Mouse (Mus musculus) heart, embryonic 14.5 days (tissue): ENCODE results near the gene Gm11042. TPM values are rescaled to one million over a fixed set of nuclear protein-coding genes. Genes with fewer than 3 reads are reported as not detected.

Experiments used
- ATAC-seq: fragments of 200-750 bp; cut with Nextera tagmentation; 2 replicates; pipeline ENCODE4 v1.8.0; 2017; ENCODE audit warnings: low read depth, moderate TSS enrichment; ENCODE audit not compliant: insufficient number of reproducible peaks, insufficient read depth, low FRiP score
- H3K27ac ChIP-seq, 2 experiments: fragments of 200-500 bp in 1 of 2; fragments of 300-500 bp in 1 of 2; sonication (generic) in 1 of 2; replicated peaks in 1 of 2; 2 replicates each; pipeline ENCODE4 v1.5.1; 2012 to 2014; ENCODE audit warnings: low read depth in 2 of 2, low read length in 2 of 2, control low read depth in 1 of 2, mild to moderate bottlenecking in 1 of 2, mixed read lengths in 1 of 2; ENCODE audit not compliant: control insufficient read depth in 1 of 2, insufficient read depth in 1 of 2
- H3K27me3 ChIP-seq: fragments of 300-500 bp; sonication (generic); 2 replicates; pipeline ENCODE4 v1.6.1; 2014; ENCODE audit warnings: mild to moderate bottlenecking, low read length, control low read depth; ENCODE audit not compliant: control insufficient read depth, insufficient read depth
- H3K36me3 ChIP-seq: fragments of 300-500 bp; sonication (generic); 2 replicates; pipeline ENCODE4 v1.6.1; 2014; ENCODE audit warnings: mild to moderate bottlenecking, control low read depth, low read length, mixed read lengths; ENCODE audit not compliant: control insufficient read depth, insufficient read depth
- H3K4me1 ChIP-seq, 2 experiments: fragments of 200-500 bp in 1 of 2; fragments of 300-500 bp in 1 of 2; sonication (generic) in 1 of 2; 2 replicates each; pipeline ENCODE4 v1.6.1; 2012 to 2014; ENCODE audit warnings: low read length in 2 of 2, control low read depth in 1 of 2, mixed read lengths in 1 of 2; ENCODE audit not compliant: control insufficient read depth in 2 of 2, insufficient read depth in 2 of 2
- H3K4me2 ChIP-seq: fragments of 300-500 bp; sonication (generic); 2 replicates; pipeline ENCODE4 v1.6.1; 2014; ENCODE audit warnings: mild to moderate bottlenecking, low read length
- H3K4me3 ChIP-seq, 2 experiments: fragments of 200-500 bp in 1 of 2; fragments of 300-500 bp in 1 of 2; sonication (generic) in 1 of 2; 2 replicates each; pipeline ENCODE4 v1.5.1; 2012 to 2014; ENCODE audit warnings: low read length in 2 of 2, mild to moderate bottlenecking in 2 of 2, control low read depth in 1 of 2, low read depth in 1 of 2, moderate library complexity in 1 of 2; ENCODE audit not compliant: control insufficient read depth in 1 of 2, insufficient read depth in 1 of 2
- H3K9ac ChIP-seq: fragments of 300-500 bp; sonication (generic); 2 replicates; pipeline ENCODE4 v1.6.1; 2014; ENCODE audit warnings: mild to moderate bottlenecking, low read length
- H3K9me3 ChIP-seq: fragments of 300-500 bp; sonication (generic); 2 replicates; pipeline ENCODE4 v1.6.1; 2016; ENCODE audit warnings: low read length, control low read depth; ENCODE audit not compliant: control insufficient read depth
- WGBS: fragments of 180-500 bp; shearing (Covaris S2); extraction: QIAGEN DNeasy Blood & Tissue Kit; methylation state at CpG from one replicate; pipeline ENCODE4 v1.1.7; 2014; 5-methylcytosine and 5-hydroxymethylcytosine counted together
- polyA plus RNA-seq: library from polyadenylated mRNA; unstranded; fragments of >200 nt; fragmentation: Nextera tagmentation; extraction: Ambion mirVana; gene quantifications from 2 replicates; pipeline ENCODE4 v1.2.1, GENCODE M21; 2014

The Gm11042 gene
- polyA plus RNA-seq, 1 experiment from 2014 or later: not detected

DNA sequence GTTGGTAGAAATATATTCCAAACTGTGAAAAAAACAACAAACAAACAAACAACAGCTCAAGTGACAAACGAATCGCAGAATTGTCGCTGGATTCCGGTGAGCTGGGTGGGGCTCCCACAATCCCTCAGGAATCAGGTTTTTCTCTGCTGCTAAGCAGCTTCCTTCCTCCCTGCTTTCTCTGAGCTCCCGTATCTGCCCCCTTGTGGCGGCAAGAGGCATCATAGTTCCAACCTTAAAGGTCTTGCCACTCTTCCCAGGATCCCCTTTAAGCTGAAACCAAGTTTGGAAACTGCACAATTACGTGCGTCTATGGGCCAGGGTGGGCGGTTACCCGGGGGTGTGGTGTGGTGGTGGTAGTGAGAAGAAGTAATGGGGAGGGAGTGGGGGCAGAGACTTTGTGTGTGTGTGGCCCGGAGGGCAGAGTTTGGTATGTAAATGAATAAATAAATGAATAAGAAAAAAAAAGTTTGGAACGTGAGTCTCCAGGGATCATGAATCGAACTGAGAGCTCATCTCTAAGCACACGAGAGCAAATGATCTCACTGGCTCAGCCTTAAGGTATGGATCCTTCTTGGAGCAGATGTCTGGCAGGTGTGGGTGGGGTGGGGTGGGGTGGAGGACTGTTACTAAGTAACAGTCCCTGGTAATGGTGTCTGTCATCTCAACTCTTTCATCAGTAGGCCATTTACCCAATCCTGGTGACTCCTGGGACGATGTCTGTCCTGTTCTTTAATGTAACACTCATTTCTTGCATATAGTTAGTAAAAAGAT lies 980 bp upstream of the Gm11042 start:
- Histone ChIP-seq H3K27ac (peak overlapping the region; percentile 50 to 69; a peak in 2 of 4 replicates), H3K9ac (peak overlapping the region; percentile 73), H3K9me3 (no peaks in the 10 kb centered on the region), H3K27me3 (no peaks in the 10 kb centered on the region), H3K4me3 (peak overlapping the region; percentile 58 to 60), H3K36me3 (no peaks in the 10 kb centered on the region), H3K4me2 (peak overlapping the region; percentile 69), H3K4me1 (peaks cover 0 to 3% of the 10 kb centered on the region in 2 experiments; a peak in 3 of 4 replicates)
- ATAC-seq: 0 out of 2 replicates have a peak, but pooled peaks have one; percentile 47
- 18% methylated on average over 15 of the region's 15 CpGs for WGBS

DNA sequence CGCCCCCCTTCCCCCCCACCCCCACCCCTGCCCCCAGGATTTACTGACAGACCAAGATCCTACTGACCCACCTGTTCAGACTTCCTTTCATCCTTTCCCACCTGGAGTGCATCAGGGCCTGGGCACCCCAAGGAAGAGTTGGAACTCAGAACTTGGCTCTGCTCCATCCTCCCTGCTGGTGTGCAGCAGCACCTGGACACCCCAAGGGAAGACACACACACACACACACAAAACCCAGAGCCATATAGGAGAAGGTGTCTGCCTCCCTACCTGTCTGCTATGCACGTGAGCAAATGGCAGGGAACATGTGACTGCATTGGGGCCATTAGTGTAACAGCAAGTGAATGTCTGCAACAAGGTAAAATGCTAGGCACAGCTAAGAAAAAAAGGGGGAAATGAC lies 973 bp downstream of the Gm11042 start:
- H3K36me3 ChIP-seq: no peaks in the 10 kb centered on the region
- no peak overlapping the region for H3K4me2 ChIP-seq
- no peak overlapping the region for H3K4me3 ChIP-seq
- no peak overlapping the region for H3K27ac ChIP-seq
- no peak overlapping the region for H3K9ac ChIP-seq
- peaks cover 0 to 3% of the 10 kb centered on the region in 2 experiments; a peak in 3 of 4 replicates for H3K4me1 ChIP-seq
- ATAC-seq: no peak
- 37% methylated on average over 2 of the region's 2 CpGs for WGBS
- H3K9me3 ChIP-seq: no peaks in the 10 kb centered on the region
- no peaks in the 10 kb centered on the region for H3K27me3 ChIP-seq

DNA sequence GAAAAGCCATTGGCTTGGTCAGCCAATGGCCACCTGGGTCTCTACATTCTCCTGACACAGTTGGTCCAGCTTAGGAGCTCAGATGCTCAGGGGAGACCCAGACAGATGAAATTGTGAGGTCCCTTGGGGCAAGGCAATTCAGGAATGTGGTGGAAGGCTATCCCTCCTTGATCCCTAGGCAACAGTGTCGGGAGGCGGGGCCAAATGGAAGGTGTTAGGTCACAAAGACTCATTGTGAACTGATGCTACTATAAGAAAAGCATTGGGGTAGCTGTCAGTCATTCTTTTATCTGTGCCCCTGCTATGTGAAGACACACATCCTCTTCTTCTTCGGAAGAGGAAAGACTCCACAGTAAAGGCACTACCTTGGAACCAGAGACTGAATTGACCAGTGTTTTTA lies 3.6 kb downstream of the Gm11042 start:
- Histone ChIP-seq H3K4me1 (peaks cover 0 to 3% of the 10 kb centered on the region in 2 experiments; a peak in 3 of 4 replicates), H3K36me3 (no peaks in the 10 kb centered on the region), H3K27ac (no peak overlapping the region), H3K27me3 (no peaks in the 10 kb centered on the region), H3K9ac (no peak overlapping the region), H3K4me2 (no peak overlapping the region), H3K9me3 (no peaks in the 10 kb centered on the region), H3K4me3 (no peak overlapping the region)
- no peak for ATAC-seq
- WGBS: 79% methylated on average over 3 of the region's 3 CpGs

- no peaks in the 10 kb centered on the region for H3K27me3 ChIP-seq
- WGBS: 63% methylated on average over 9 of the region's 9 CpGs
These were observed 12.5 kb downstream of the Gm11042 start for GRCm38 (mm10) chr12:74303418-74304294.

GRCm38 (mm10) chr12:74301559-74301958 lies 14.6 kb downstream of the Gm11042 start:
- Histone ChIP-seq H3K27me3 (0 out of 2 replicates have a peak, but pooled peaks cover 2% of the 10 kb centered on the region), H3K9me3 (no peaks in the 10 kb centered on the region), H3K36me3 (no peaks in the 10 kb centered on the region), H3K9ac (no peak overlapping the region), H3K4me2 (no peak overlapping the region), H3K4me3 (no peak overlapping the region), H3K4me1 (no peaks in the 10 kb centered on the region), H3K27ac (no peak overlapping the region)
- 90% methylated on average over 6 of the region's 6 CpGs for whole genome bisulfite sequencing
- ATAC-seq: no peak

More at GRCm38 (mm10) chr12:74303418-74304294, 12.5 kb downstream of the Gm11042 start:
- no peak overlapping the region for H3K4me2 ChIP-seq
- H3K4me3 ChIP-seq: no peak overlapping the region
- H3K9ac ChIP-seq: no peak overlapping the region
- no peaks in the 10 kb centered on the region for H3K4me1 ChIP-seq
- no peaks in the 10 kb centered on the region for H3K9me3 ChIP-seq
- ATAC-seq: no peak
- H3K36me3 ChIP-seq: no peaks in the 10 kb centered on the region
- H3K27ac ChIP-seq: no peak overlapping the region

- Histone ChIP-seq H3K27ac (no peak overlapping the region), H3K9ac (no peak overlapping the region), H3K4me1 (no peaks in the 10 kb centered on the region), H3K4me3 (no peak overlapping the region), H3K9me3 (no peaks in the 10 kb centered on the region), H3K27me3 (0 out of 2 replicates have a peak, but pooled peaks cover 7% of the 10 kb centered on the region), H3K4me2 (no peak overlapping the region), H3K36me3 (no peaks in the 10 kb centered on the region)
- no peak for ATAC-seq
- WGBS: 50% methylated on average over 5 of the region's 5 CpGs
These were observed 19.8 kb downstream of the Gm11042 start for GRCm38 (mm10) chr12:74296374-74296773.

- Histone ChIP-seq H3K27ac (no peak overlapping the region), H3K4me1 (no peaks in the 10 kb centered on the region), H3K9ac (no peak overlapping the region), H3K4me2 (no peak overlapping the region), H3K27me3 (0 out of 2 replicates have a peak, but pooled peaks cover 7% of the 10 kb centered on the region), H3K4me3 (no peak overlapping the region), H3K9me3 (no peaks in the 10 kb centered on the region), H3K36me3 (no peaks in the 10 kb centered on the region)
- 3% methylated on average over 4 of the region's 4 CpGs for WGBS
- no peak for ATAC-seq
These were observed 22.6 kb downstream of the Gm11042 start for GRCm38 (mm10) chr12:74293624-74294023.
